Mouse (Mus musculus) stomach, embryonic 15.5 days (tissue): ENCODE measurements around the gene Bcl10. TPM values are rescaled to one million over a fixed set of nuclear protein-coding genes. Genes with fewer than 3 reads are reported as not detected.
"Not testable (repeated sequence)": the region's sequence is repeated elsewhere in the genome, so short reads cannot be mapped to it uniquely, and the experiment has no call there.

ENCODE experiments used
- ATAC-seq: fragments of 200-750 bp; cut with Nextera tagmentation; 2 replicates; pipeline ENCODE4 v1.8.0; 2017; ENCODE audit warnings: low read depth, moderate number of reproducible peaks, moderate TSS enrichment; ENCODE audit not compliant: insufficient read depth, low FRiP score
- H3K27ac ChIP-seq: fragments of 300-500 bp; sonication (generic); 2 replicates; pipeline ENCODE4 v1.5.1; 2015; ENCODE audit warnings: mild to moderate bottlenecking, inconsistent platforms
- H3K27me3 ChIP-seq: fragments of 300-500 bp; sonication (generic); replicated peaks from 2 replicates; pipeline ENCODE4 v1.6.1; 2015; ENCODE audit warnings: inconsistent platforms
- H3K36me3 ChIP-seq: fragments of 300-500 bp; sonication (generic); 2 replicates; pipeline ENCODE4 v1.6.1; 2015; ENCODE audit warnings: inconsistent platforms
- H3K4me1 ChIP-seq: fragments of 300-500 bp; sonication (generic); 2 replicates; pipeline ENCODE4 v1.6.1; 2015; ENCODE audit warnings: inconsistent platforms
- H3K4me2 ChIP-seq: fragments of 300-500 bp; sonication (generic); 2 replicates; pipeline ENCODE4 v1.6.1; 2015; ENCODE audit warnings: mild to moderate bottlenecking, inconsistent platforms
- H3K4me3 ChIP-seq: fragments of 300-500 bp; sonication (generic); replicated peaks from 2 replicates; pipeline ENCODE4 v1.5.1; 2015; ENCODE audit warnings: inconsistent platforms
- H3K9ac ChIP-seq: fragments of 300-500 bp; sonication (generic); 2 replicates; pipeline ENCODE4 v1.6.1; 2015; ENCODE audit warnings: inconsistent platforms
- H3K9me3 ChIP-seq: fragments of 300-500 bp; sonication (generic); 2 replicates; pipeline ENCODE4 v1.6.1; 2016; ENCODE audit warnings: inconsistent platforms
- WGBS: fragments of 180-500 bp; shearing (Covaris S2); methylation state at CpG from one replicate; pipeline ENCODE4 v1.1.7; 2015; 5-methylcytosine and 5-hydroxymethylcytosine counted together
- polyA plus RNA-seq: library from polyadenylated mRNA; unstranded; fragments of >200 nt; fragmentation: Nextera tagmentation; extraction: Ambion mirVana; gene quantifications from 2 replicates; pipeline ENCODE4 v1.2.1, GENCODE M21; 2015

Bcl10 gene
- polyA plus RNA-seq, 1 experiment from 2014 or later: 51.3 TPM

GRCm38 (mm10) chr3:145890346-145891132 is 32.1 kb upstream of the Bcl10 start:
- 84% methylated on average over 18 of the region's 18 CpGs for WGBS
- no peak overlapping the region for H3K4me3 ChIP-seq
- H3K4me2 ChIP-seq: no peak overlapping the region
- no peak overlapping the region for H3K27ac ChIP-seq
- H3K27me3 ChIP-seq: no peaks in the 10 kb centered on the region
- H3K9ac ChIP-seq: no peak overlapping the region
- no peak for ATAC-seq
- H3K9me3 ChIP-seq: no peaks in the 10 kb centered on the region
- 0 out of 2 replicates have a peak, but pooled peaks cover 6% of the 10 kb centered on the region for H3K4me1 ChIP-seq
- no peaks in the 10 kb centered on the region for H3K36me3 ChIP-seq

- Histone ChIP-seq H3K9ac (no peak overlapping the region), H3K27me3 (no peaks in the 10 kb centered on the region), H3K9me3 (no peaks in the 10 kb centered on the region), H3K27ac (no peak overlapping the region), H3K4me2 (no peak overlapping the region), H3K36me3 (no peaks in the 10 kb centered on the region), H3K4me1 (no peaks in the 10 kb centered on the region), H3K4me3 (no peak overlapping the region)
- 67% methylated on average over 3 of the region's 3 CpGs for WGBS
- ATAC-seq: no peak
These were observed 30.2 kb upstream of the Bcl10 start for GRCm38 (mm10) chr3:145892451-145892850.

DNA sequence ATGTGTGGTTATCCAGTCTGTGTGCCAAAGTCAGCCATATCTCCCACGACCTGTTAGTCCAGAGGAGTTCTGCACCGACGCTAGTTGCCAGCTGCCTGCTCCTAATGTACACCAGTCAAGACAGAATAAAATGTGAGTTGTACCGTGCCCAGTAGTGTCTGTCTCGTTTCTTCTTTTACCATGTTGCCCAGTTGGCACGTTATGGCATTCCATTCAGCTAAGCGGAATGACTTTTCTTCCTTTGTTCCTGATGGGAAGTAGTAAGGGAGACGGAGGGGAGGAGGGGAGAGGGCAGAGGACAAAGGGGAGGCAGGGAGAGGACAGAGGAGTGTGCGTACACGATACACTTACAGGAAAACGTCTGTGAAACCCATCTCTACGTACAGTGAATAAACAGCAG is 28.5 kb upstream of the Bcl10 start:
- Histone ChIP-seq H3K9me3 (no peaks in the 10 kb centered on the region), H3K27me3 (no peaks in the 10 kb centered on the region), H3K36me3 (no peaks in the 10 kb centered on the region), H3K4me3 (no peak overlapping the region), H3K27ac (no peak overlapping the region), H3K4me1 (no peaks in the 10 kb centered on the region), H3K4me2 (no peak overlapping the region), H3K9ac (no peak overlapping the region)
- 74% methylated on average over 12 of the region's 12 CpGs for WGBS
- no peak for ATAC-seq

- ATAC-seq: no peak
- Histone ChIP-seq H3K4me3 (no peak overlapping the region), H3K4me2 (no peak overlapping the region), H3K4me1 (no peaks in the 10 kb centered on the region), H3K36me3 (no peaks in the 10 kb centered on the region), H3K9ac (no peak overlapping the region), H3K27ac (no peak overlapping the region), H3K27me3 (no peaks in the 10 kb centered on the region), H3K9me3 (no peaks in the 10 kb centered on the region)
- WGBS: 75% methylated on average over 11 of the region's 11 CpGs
These were observed 24.9 kb upstream of the Bcl10 start for GRCm38 (mm10) chr3:145897749-145898148.

DNA sequence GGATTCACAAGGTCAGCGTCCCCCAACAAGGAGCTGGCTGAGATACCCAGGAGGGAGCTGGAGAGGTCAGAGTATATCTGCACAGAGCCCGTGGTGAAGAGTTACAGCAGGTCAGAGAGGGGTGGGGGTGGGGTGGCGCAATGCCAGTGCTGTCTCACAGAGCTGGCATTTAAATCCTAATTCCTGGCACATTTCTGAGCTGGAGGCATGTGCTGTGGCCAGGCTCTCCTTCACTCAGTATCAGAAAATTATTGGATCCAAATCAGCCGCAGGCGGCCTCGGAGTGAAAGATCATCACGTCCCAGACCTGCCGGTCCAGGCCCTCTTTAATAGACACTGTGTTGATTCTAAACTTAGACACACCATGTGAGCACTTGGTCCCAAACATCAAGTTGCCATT is 22.8 kb upstream of the Bcl10 start:
- Histone ChIP-seq H3K27me3 (no peaks in the 10 kb centered on the region), H3K4me2 (no peak overlapping the region), H3K36me3 (no peaks in the 10 kb centered on the region), H3K4me3 (no peak overlapping the region), H3K4me1 (no peaks in the 10 kb centered on the region), H3K27ac (no peak overlapping the region), H3K9ac (no peak overlapping the region), H3K9me3 (no peaks in the 10 kb centered on the region)
- no peak for ATAC-seq
- 69% methylated on average over 8 of the region's 8 CpGs for WGBS

DNA sequence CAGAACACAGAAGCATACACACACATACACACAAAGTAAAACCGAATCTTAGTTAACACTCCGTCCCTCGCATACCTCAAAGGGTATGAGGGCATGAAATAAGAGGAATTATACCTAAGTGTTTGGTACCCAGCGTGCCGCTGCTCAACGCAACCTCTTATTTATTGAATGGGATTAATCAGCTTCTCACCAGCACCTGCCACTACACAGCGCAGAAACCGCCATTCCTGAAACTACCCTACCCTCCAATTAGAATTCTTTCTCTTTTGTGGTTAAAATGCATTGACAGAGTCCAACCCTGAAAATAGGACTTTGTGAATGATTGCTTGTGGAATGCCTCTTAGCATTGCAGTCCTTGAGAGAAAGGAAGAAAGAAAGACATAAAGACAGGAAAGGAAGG is 19.1 kb upstream of the Bcl10 start:
- Histone ChIP-seq H3K9me3 (no peaks in the 10 kb centered on the region), H3K4me3 (no peak overlapping the region), H3K27ac (no peak overlapping the region), H3K36me3 (no peaks in the 10 kb centered on the region), H3K4me2 (no peak overlapping the region), H3K4me1 (no peaks in the 10 kb centered on the region), H3K9ac (no peak overlapping the region), H3K27me3 (no peaks in the 10 kb centered on the region)
- no peak for ATAC-seq
- WGBS: 91% methylated on average over 8 of the region's 8 CpGs

DNA sequence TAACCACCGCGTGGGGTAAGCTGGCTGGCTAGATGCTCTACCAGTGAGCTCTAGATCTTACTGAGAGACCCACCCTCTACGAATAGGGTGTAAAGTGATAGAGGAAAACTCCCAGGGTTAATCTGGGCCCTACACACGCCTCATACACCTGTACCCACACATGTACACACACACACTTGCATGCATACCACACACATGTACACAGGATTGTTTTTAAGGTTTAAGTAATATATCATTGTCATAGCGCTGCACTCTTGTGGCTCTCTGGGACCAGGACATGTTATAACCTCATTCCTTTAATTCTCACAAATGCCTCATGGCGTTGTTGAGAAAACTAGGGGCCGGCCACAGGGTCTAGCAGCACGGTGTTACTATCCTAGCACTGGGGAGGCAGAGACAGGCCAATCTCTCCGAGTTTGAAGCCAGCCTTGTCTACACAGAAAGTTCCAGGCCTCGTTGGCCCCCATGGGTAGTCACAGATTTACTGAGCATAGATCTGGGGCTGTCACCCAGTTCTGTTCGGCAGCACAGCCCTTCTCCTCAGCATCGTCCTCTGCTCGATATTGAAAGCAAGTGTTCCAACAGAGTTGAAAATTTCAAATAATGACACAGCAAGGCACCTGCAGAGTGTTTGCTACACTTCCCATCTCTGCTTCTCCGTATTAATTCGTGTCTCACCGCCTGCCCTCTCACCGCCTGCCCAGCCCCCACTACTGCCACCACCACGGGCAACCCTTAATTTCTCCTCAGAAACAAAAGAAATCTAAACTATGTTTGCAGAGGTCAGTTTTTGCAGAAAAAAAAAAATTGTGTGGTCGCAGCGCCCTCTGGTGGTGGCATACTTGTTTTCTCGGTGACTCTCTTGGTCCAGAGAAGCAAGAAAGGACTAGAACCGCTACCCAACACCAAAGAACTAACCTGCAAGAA is 17.5 kb upstream of the Bcl10 start:
- Histone ChIP-seq H3K9ac (no peak overlapping the region), H3K27ac (no peak overlapping the region), H3K36me3 (no peaks in the 10 kb centered on the region), H3K4me3 (no peak overlapping the region), H3K27me3 (no peaks in the 10 kb centered on the region), H3K9me3 (no peaks in the 10 kb centered on the region), H3K4me1 (no peaks in the 10 kb centered on the region), H3K4me2 (peak overlapping the region; percentile 38)
- ATAC-seq: no peak; the same call in 1 of the 2 replicates
- 53% methylated on average over 22 of the region's 22 CpGs for WGBS

- H3K4me1 ChIP-seq: no peaks in the 10 kb centered on the region
- 88% methylated on average over 9 of the region's 9 CpGs for WGBS
- no peak for ATAC-seq
- no peak overlapping the region for H3K27ac ChIP-seq
- H3K9ac ChIP-seq: no peak overlapping the region
- H3K4me3 ChIP-seq: no peak overlapping the region
- no peaks in the 10 kb centered on the region for H3K27me3 ChIP-seq
- H3K4me2 ChIP-seq: no peak overlapping the region
- H3K36me3 ChIP-seq: no peaks in the 10 kb centered on the region
- no peaks in the 10 kb centered on the region for H3K9me3 ChIP-seq
These were observed 16.0 kb upstream of the Bcl10 start for GRCm38 (mm10) chr3:145906582-145906981.

GRCm38 (mm10) chr3:145912512-145912911 is 10.1 kb upstream of the Bcl10 start:
- Histone ChIP-seq H3K27me3 (no peaks in the 10 kb centered on the region), H3K9ac (no peak overlapping the region), H3K27ac (no peak overlapping the region), H3K4me3 (no peak overlapping the region), H3K36me3 (no peaks in the 10 kb centered on the region), H3K4me2 (no peak overlapping the region), H3K9me3 (no peaks in the 10 kb centered on the region), H3K4me1 (no peaks in the 10 kb centered on the region)
- WGBS: 64% methylated on average over 7 of the region's 7 CpGs
- no peak for ATAC-seq

DNA sequence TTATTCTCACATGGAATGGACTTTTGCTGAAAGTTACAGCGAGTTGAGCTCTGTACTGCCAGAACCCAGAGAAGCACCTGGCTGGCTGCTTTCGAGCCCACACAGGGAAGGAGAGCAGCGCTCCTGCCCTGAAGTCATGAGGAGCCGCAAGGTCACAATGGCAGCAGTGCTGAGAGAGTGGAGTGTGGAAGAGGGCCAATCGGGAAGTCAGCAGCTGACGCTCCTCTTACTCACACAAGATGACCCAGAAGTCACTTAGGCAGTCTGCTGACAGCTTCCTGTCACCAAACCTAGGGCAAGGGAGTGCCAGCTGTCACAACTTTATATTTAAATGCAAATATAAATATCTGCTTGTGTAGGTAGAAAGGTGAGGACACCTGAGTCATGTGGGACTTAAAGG is 9.3 kb upstream of the Bcl10 start:
- Histone ChIP-seq H3K36me3 (no peaks in the 10 kb centered on the region), H3K27ac (no peak overlapping the region), H3K4me2 (no peak overlapping the region), H3K4me3 (no peak overlapping the region), H3K9ac (no peak overlapping the region), H3K27me3 (no peaks in the 10 kb centered on the region), H3K4me1 (no peaks in the 10 kb centered on the region), H3K9me3 (no peaks in the 10 kb centered on the region)
- WGBS: 67% methylated on average over 6 of the region's 6 CpGs
- no peak for ATAC-seq

DNA sequence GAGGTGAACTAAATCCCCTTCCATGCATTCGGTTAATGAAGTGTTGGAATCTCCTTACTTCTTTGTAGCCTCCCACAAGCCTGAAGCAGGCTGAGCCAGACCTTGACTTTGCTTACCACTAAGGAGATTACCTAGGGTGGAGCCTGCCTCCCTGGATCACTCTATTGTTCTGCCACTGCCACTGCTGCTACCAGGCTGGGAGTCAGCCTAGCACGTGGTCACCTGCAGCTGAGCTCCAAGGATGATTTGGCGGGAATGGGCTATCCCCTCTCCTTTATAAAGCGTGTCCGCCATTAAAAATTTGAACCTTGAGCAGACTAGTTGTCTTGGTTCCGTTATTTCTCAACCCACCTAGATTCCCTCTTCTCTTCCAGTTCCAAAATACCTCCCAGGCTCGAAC is 8.7 kb upstream of the Bcl10 start:
- not testable (repeated sequence) for H3K27me3 ChIP-seq, H3K27ac ChIP-seq, H3K9ac ChIP-seq, H3K9me3 ChIP-seq, H3K36me3 ChIP-seq, H3K4me2 ChIP-seq, H3K4me3 ChIP-seq, ATAC-seq, H3K4me1 ChIP-seq
- WGBS: 78% methylated on average over 7 of the region's 7 CpGs

DNA sequence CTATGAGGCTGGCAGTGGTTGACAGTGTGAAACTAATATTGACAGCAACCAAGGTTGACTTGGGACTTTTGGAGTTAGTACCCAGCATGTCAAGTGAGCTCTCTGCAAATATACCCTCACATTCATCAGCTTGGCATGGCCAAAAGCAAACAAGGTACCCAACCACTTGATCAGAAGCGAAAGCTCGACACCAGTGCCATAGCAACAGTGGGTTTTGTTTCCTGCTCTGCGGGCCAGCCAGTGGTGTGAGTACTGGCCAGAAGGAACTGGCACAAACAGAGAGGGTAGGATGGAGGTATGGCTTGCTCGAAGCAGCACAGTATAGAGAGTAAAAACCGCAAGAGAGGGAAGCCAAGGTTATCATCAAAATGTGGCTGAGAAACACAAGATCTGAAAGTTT is 6.2 kb upstream of the Bcl10 start:
- H3K9me3 ChIP-seq: no peaks in the 10 kb centered on the region
- H3K9ac ChIP-seq: no peak overlapping the region
- 78% methylated on average over 5 of the region's 5 CpGs for WGBS
- H3K4me1 ChIP-seq: no peaks in the 10 kb centered on the region
- peak overlapping the region; percentile 17; the same call in 1 of the 2 replicates for H3K27ac ChIP-seq
- no peaks in the 10 kb centered on the region for H3K27me3 ChIP-seq
- no peak overlapping the region for H3K4me2 ChIP-seq
- H3K36me3 ChIP-seq: no peaks in the 10 kb centered on the region
- no peak for ATAC-seq
- H3K4me3 ChIP-seq: no peak overlapping the region
